Mouse (Mus musculus) bone marrow macrophage, adult 2 months (primary cell): ENCODE data around the gene A530016L24Rik. TPM values are rescaled to one million over a fixed set of nuclear protein-coding genes. Genes with fewer than 3 reads are reported as not detected.

Experiments used
- H3K27ac ChIP-seq: 2 replicates; pipeline ENCODE4 v1.5.1; 2012; ENCODE audit warnings: low read depth, low read length; ENCODE audit not compliant: insufficient read depth
- H3K4me1 ChIP-seq: 2 replicates; pipeline ENCODE4 v1.6.1; 2012; ENCODE audit warnings: low read length; ENCODE audit not compliant: control insufficient read depth, insufficient read depth
- H3K4me3 ChIP-seq: 2 replicates; pipeline ENCODE4 v1.5.1; 2012; ENCODE audit warnings: mild to moderate bottlenecking, low read length, moderate library complexity; ENCODE audit not compliant: insufficient read depth
- CTCF ChIP-seq: IDR thresholded peaks from 2 replicates; pipeline ENCODE4 v1.5.1; 2012; ENCODE audit warnings: low read depth, mild to moderate bottlenecking, low read length, moderate library complexity
- POLR2A ChIP-seq: IDR thresholded peaks from 2 replicates; pipeline ENCODE4 v1.6.1; 2012; ENCODE audit warnings: mild to moderate bottlenecking, low read depth, low read length, borderline replicate concordance
- polyA plus RNA-seq: library from polyadenylated mRNA; stranded (reverse); fragments of >200 nt; gene quantifications from 2 replicates; pipeline ENCODE4 v1.2.4, GENCODE M21; 2012; ENCODE audit not compliant: missing spikeins, insufficient read depth, insufficient read length

The A530016L24Rik gene
- polyA plus RNA-seq, 1 experiment = not detected

DNA sequence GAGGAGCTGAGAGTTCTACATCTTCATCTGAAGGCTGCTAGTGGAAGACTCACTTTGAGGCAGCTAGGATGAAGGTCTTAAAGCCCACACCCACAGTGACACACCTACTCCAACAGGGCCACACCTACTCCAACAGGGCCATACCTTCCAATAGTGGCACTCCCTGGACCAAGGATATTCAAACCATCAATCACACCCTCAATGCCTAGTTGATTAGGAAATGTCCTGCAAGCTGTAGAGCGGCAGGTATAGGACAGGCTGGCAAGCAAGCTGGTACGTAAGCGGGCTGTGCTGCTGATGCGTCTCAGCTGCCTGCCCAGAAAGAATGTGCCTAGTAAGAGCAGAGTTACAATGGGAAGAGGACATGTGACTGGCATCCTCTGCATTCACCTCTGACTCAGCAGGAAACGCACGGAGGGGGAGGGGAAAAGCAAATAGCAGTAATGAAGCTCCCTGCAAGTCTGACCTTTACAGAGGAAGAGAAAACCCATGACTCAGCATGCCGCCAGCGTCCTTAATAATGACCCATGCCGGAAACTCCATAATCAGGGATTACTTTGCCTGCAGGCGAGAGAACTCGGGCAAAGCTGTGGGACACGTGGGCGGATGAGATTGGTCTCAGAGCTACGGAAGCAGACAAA lies 27.6 kb downstream of the A530016L24Rik start, which contains the start of gene Tmem179:
TSS of gene Tmem179 (minus strand) at position 51 of the 641 bp plus-strand sequence.
- no peak for TF ChIP-seq POLR2A
- TF ChIP-seq CTCF = no peak
- Histone ChIP-seq H3K27ac (0 out of 2 replicates have a peak within 1 kb of the TSS, but pooled peaks have one; percentile 0), H3K4me1 (peaks cover 9% of the 10 kb centered on the region), H3K4me3 (0 out of 2 replicates have a peak within 1 kb of the TSS, but pooled peaks have one; percentile 4)

DNA sequence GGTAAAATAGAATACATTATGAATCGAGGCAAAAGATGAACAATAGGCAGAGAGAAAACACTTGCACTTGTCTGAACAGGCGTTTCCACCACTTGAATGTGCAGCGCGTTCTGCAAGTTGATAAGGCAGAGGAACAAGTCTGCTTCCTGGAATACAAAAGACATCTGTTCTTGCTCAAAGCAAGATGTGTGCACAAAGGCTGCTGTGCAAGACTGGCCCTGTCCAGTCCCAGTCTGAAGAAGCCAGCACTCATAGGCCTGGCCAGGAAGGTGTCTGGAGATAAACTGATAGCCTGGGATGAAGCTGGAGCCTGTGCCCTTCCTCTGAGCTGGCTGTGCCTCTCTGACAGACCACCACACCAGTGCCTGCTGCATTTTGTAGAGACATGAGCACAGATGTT lies 28.9 kb downstream of the A530016L24Rik start:
- Histone ChIP-seq H3K27ac (no peak overlapping the region), H3K4me3 (no peak overlapping the region), H3K4me1 (peaks cover 9% of the 10 kb centered on the region)
- no peak for TF ChIP-seq POLR2A
- TF ChIP-seq CTCF = no peak

DNA sequence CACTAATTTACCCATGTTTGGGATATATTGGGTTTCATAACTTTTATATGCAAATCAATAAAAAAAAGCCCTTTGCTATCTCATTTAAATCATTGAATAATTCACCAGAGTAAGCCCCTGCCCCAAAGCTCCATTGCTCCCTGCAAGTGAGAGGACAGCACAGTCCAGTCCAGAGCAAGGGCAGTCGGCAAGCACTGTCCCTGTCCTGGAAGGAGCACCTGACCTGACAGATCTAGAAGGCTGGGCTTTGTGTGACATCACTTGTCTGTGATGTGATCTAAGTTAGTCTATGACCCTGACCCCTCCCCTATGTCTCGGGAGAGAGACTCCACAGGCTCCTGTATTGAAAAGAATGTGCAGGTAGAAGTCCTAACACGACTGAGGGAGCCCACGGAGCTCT lies 44.5 kb downstream of the A530016L24Rik start:
- Histone ChIP-seq H3K27ac (no peak overlapping the region), H3K4me1 (no peaks in the 10 kb centered on the region), H3K4me3 (no peak overlapping the region)
- TF ChIP-seq CTCF (no peak), POLR2A (no peak)

DNA sequence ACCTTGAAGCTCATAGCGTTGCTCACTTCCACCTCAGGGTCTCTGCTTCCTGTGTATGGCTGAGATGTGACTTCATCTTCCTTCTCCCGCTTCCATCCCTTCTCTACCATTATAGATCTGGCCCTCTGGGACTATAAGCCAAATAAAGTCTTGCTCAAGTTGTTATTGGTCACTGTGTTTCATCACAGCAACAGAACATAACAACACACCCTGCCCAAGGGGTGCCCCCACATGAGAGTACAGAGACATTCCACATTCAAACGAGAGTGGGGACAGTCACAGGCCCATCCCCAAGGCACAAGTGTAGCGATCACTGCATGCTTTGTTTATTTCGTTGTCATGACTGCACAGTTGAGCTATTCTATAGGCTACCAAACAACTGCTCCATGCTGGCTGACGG lies 48.0 kb downstream of the A530016L24Rik start:
- Histone ChIP-seq H3K27ac (no peak overlapping the region), H3K4me3 (no peak overlapping the region), H3K4me1 (no peaks in the 10 kb centered on the region)
- TF ChIP-seq CTCF (no peak), POLR2A (no peak)

DNA sequence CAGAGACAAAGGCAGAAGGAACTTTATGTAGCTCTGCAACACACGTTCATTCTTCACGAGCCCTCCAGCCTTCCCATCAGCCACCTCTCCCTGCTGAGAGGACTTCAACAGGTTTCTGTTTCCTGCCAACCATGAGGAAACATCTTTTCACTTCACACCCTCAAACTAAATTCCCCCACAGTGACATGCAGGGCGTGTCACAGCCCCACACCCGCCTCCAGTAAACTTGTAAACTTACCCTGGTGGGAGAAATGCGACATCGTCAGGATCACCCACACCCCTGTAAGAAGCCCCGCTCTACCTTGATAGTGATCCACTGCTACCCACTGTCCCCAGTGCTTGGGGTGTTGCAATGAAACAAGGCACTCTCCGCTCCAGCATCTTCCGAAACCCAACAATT lies 49.1 kb downstream of the A530016L24Rik start:
- no peak overlapping the region for H3K27ac ChIP-seq
- no peaks in the 10 kb centered on the region for H3K4me1 ChIP-seq
- TF ChIP-seq CTCF (no peak), POLR2A (no peak)
- H3K4me3 ChIP-seq = no peak overlapping the region

DNA sequence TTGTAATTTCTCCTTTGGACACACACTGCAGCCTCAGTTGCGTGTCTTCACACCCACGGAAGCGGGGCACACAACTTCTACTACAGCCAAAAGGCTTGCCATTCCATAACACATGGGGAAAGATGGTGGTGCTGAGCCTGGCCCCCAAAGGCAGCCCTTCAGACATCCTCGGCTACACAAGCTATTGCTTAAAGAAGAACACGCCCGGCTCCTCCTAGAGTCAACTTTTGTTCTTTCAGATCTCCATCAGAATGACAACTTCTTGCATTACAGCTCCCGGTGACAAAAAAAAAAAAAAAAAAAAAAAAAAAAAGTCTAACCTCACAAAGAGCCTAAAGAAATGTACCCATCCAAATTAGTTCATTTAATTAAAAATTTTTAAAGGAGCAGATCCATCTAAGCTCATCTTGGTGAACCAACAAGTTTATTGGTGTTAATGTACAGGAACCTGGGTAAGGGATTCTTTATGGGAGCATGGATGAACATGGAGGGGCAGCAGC lies 50.3 kb downstream of the A530016L24Rik start:
- Histone ChIP-seq H3K27ac (no peak overlapping the region), H3K4me1 (no peaks in the 10 kb centered on the region), H3K4me3 (no peak overlapping the region)
- no peak for TF ChIP-seq CTCF
- no peak for TF ChIP-seq POLR2A

DNA sequence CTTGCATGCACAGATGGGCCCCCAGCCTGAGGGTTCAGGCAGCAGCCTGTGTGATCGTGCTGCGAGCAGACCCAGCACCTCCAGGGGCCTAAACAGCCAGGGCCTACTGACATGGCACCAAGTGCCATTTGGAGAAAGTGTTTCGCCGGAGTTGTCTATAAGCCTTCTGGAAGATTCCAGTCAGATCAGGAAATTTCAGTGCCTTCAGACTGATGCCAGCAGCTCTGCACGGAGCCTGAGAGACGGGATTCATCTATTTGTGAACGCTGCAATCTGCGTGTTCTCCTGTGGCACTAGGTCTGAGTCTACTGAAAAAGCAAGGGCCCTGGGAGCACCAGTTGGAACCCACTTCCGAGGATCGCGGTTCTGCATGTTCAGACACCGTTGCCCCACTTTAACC lies 51.1 kb downstream of the A530016L24Rik start:
- H3K4me3 ChIP-seq = no peak overlapping the region
- H3K4me1 ChIP-seq = no peaks in the 10 kb centered on the region
- no peak for TF ChIP-seq POLR2A
- TF ChIP-seq CTCF = no peak
- no peak overlapping the region for H3K27ac ChIP-seq

DNA sequence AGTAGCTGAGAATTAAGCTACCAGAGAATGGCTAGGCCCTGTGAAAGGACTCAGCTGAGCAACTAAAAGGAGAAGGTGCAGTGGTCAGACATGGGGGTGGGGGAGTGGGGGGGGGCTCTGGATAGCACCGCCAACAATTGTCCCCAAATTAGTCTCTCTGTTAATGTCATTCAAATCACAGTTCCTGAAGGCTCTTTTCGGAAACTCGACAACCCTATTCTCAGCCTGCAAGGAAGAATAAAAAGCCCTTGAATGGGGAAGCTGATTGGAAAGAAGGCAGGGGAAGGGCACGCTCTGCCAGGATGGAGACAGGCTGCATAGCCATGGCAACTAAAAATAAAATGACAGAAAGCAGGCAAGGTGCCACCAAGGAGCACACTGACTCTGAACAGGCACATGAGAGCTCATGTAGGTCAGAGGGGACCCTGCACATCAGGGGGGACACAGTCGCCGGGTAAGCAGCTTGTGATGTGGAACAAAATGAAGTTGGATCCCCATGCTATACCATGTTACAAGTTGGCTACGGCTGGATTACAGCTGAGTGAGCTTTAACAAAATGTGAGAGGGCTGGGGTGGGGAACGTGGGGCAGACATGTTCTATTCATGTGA lies 52.3 kb downstream of the A530016L24Rik start:
- H3K27ac ChIP-seq = no peak overlapping the region
- no peak for TF ChIP-seq CTCF
- no peak for TF ChIP-seq POLR2A
- no peak overlapping the region for H3K4me3 ChIP-seq
- no peaks in the 10 kb centered on the region for H3K4me1 ChIP-seq

DNA sequence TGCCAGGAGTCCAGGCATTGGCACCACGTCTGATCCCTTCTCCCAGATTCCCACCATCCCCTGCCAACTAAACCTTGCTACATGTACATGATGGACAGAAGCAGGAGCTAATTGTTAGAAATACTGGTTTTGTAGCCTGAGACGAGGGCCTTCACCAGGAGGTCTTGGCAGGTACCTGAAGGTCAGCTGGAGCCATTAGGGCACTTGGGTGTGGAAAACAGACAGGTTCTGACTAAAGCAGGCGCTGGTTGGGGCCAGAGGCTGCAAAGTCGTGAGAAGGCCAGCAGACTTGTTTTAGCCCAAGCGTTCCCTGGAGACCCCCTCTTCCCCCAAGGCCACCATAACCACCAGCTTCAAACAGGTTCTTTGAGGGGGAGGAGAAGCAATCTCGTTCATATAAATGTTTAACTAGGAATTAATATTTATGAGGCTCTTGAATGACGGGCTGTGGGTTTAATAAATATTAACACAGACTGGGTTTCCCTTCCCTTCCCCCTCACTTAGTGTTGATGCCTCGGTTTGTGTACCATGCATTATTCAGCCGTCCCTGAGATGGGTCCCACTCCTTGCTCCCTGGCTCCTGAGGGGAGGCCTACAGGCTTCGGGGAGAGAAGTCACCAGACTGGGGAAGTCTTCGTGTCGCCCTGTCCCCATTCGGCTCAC lies 53.1 kb downstream of the A530016L24Rik start:
- TF ChIP-seq CTCF = no peak
- TF ChIP-seq POLR2A = no peak
- H3K27ac ChIP-seq = no peak overlapping the region
- no peak overlapping the region for H3K4me3 ChIP-seq
- H3K4me1 ChIP-seq = no peaks in the 10 kb centered on the region

DNA sequence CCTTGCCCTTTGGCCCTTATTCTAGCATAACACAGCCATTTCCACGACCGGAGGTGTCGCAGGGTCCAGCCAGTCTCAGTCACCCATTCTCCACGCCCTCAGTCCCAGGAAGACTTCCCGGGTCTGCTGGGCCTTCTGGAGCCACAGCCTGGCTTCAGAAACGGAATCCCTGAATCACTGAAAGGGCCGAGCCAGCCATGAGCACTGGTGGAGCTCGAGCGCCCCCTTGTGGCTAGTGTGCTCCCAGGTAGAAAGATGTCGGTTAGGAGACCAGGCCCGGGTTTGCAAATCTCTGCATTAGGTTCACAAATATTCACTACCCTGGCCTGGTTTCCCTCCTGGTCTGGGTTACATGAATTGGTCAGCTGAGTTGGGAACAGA lies 53.7 kb downstream of the A530016L24Rik start:
- H3K4me1 ChIP-seq = no peaks in the 10 kb centered on the region
- no peak overlapping the region for H3K27ac ChIP-seq
- TF ChIP-seq CTCF (peak; percentile 96), POLR2A (no peak)
- H3K4me3 ChIP-seq = no peak overlapping the region
